Comparison of ENCODE assay signal across 9 mouse cellular contexts in genomic region chr7:131112486-131112885, GRCm38 (mm10). TPM values are rescaled to one million over a fixed set of nuclear protein-coding genes. Genes with fewer than 3 reads are reported as not detected.
DNase-seq lines count a peak whose midpoint lies in the region; ATAC-seq lines count a peak whose summit lies in the region.
"Had no signal": no experiment of that assay in that cellular context is flagged by ENCODE, and none has a peak within 500 bp of the region (broad histone marks: within the 10 kb centered on the region; RNA-seq: fewer than 3 reads in every experiment).

No protein-coding gene starts in this region.

- no peaks in the 10 kb centered on the region for H3K36me3 ChIP-seq in liver, embryonic 11.5 days (ENCODE audit: control insufficient read depth, insufficient read depth, low read length)
- H3K36me3 ChIP-seq: liver, embryonic 13.5 days had no signal

- DNase-seq in adrenal gland, adult (ENCODE audit: inconsistent age in 2 of 2, low spot score in 1 of 2), result peak; percentile 33 to 84
- DNase-seq in adrenal gland, postnatal 4 days (ENCODE audit: low spot score in 2 of 2), result no peak
- peak; percentile 6 to 53 for DNase-seq in spleen, postnatal 10 days (ENCODE audit: low spot score in 2 of 2)
- DNase-seq in spleen, postnatal 36 days (ENCODE audit: low spot score in 2 of 2), result no peak
- DNase-seq in kidney, adult 9 months, result peak; percentile 57
- DNase-seq in liver, embryonic 11.5 days (ENCODE audit: low spot score), result peak; percentile 35
- peak; percentile 42 to 44 for DNase-seq in right cerebral cortex, postnatal 36 days (ENCODE audit: low spot score in 2 of 2)
- DNase-seq: liver, embryonic 13.5 days had no signal

- no peaks in the 10 kb centered on the region for H3K9me3 ChIP-seq in liver, embryonic 11.5 days (ENCODE audit: control insufficient read depth, low read length)

- no peak overlapping the region for H3K27ac ChIP-seq in liver, embryonic 11.5 days (ENCODE audit: low read depth, low read length)
- H3K27ac ChIP-seq: liver, embryonic 13.5 days had no signal

- no peaks in the 10 kb centered on the region for H3K4me1 ChIP-seq in liver, embryonic 11.5 days (replicated peaks; ENCODE audit: control insufficient read depth, insufficient read depth, low read length)
- H3K4me1 ChIP-seq: liver, embryonic 13.5 days had no signal

- ATAC-seq in common myeloid progenitor, adult 5-6 weeks (replicated peaks; ENCODE audit: low read depth, poor library complexity, severe bottlenecking), result peak; percentile 73; the same call in 1 of the 2 replicates
- no peak for ATAC-seq in liver, embryonic 11.5 days (replicated peaks; ENCODE audit: low FRiP score)

- no peaks in the 10 kb centered on the region for H3K27me3 ChIP-seq in liver, embryonic 11.5 days (replicated peaks; ENCODE audit: control insufficient read depth, insufficient read depth, low read length)
- H3K27me3 ChIP-seq: liver, embryonic 13.5 days had no signal

- H3K4me3 ChIP-seq in liver, embryonic 11.5 days (ENCODE audit: low read depth, low read length), result no peak overlapping the region
- H3K4me3 ChIP-seq: liver, embryonic 13.5 days had no signal

- WGBS in liver, embryonic 11.5 days, result 21% methylated on average over 3 of the region's 3 CpGs

- no peak overlapping the region for H3K4me2 ChIP-seq in liver, embryonic 11.5 days
- H3K4me2 ChIP-seq: liver, embryonic 13.5 days had no signal

- H3K9ac ChIP-seq in liver, embryonic 11.5 days (ENCODE audit: low read depth, low read length), result no peak overlapping the region
- H3K9ac ChIP-seq: liver, embryonic 13.5 days had no signal

RNA-seq across cellular contexts. Expression of gene 4933402N03Rik, which starts 33.6 kb away (rescaled TPM):
- total RNA-seq in adrenal gland, postnatal 4 days (2021), result not detected
- not detected in 2 replicates for total RNA-seq in common myeloid progenitor, adult 5-6 weeks (2017)
- polyA plus RNA-seq in liver, embryonic 11.5 days (2014; fragmentation: Nextera tagmentation; extraction: Ambion mirVana), result not detected in 2 replicates
- polyA plus RNA-seq: liver, embryonic 13.5 days had no signal

Comparison
In these comparisons a context has a peak if more than half of its experiments do, and no peak if none do; other contexts are left out.
1. DNase-seq: peak in adrenal gland, adult (2 of 2), spleen, postnatal 10 days (2 of 2), kidney, adult 9 months (single experiment), liver, embryonic 11.5 days (single experiment) and right cerebral cortex, postnatal 36 days (2 of 2); none in adrenal gland, postnatal 4 days (0 of 2) and spleen, postnatal 36 days (0 of 2).